Mouse (Mus musculus): Measurements from ENCODE around the gene Tmeff1.
A peak's percentile ranks its signal among the peaks of the same experiment; 100 is the strongest.

DNA sequence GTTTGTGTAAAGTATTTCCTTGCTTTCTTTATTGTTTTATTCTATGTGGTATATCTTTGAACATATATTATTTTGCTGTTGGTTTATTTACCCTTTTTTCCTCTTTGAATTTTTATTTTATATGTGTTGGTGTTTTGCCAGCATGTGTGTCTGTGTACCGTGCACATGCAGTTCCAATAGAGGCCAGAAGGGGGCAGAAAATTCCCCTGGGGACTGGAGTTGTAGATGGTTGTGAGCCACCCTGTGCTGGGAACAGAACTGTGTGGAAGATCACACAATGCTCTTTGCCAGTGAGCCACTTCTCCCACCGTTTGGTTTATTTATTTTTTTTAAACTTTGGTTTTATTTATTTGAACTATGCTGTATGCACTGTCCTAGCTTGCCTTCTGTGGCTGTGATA is 49.1 kb downstream of the Tmeff1 start:
- TF ChIP-seq EP300 (optimal IDR thresholded peaks at IDR 0.05) (no peak), CTCF (IDR thresholded peaks at IDR 0.05; ENCODE audit: low read depth) (peak; percentile 57)

Data from stomach, postnatal 0 days (tissue).